40 mouse cellular contexts compared by ENCODE assay signal in genomic region chr4:52946665-52947064, GRCm38 (mm10). TPM values are rescaled to one million over a fixed set of nuclear protein-coding genes. Genes with fewer than 3 reads are reported as not detected.
"Had no signal": no experiment of that assay in that cellular context is flagged by ENCODE, and none has a peak within 500 bp of the region (broad histone marks: within the 10 kb centered on the region; RNA-seq: fewer than 3 reads in every experiment).

No protein-coding gene starts in this region.

- H3K4me3 ChIP-seq: limb, embryonic 10.5 days; limb, embryonic 12.5 days; limb, embryonic 13.5 days; limb, embryonic 15.5 days; liver, embryonic 12.5 days; liver, embryonic 13.5 days; liver, embryonic 15.5 days; lung, embryonic 15.5 days; megakaryocyte, embryonic 14.5 days; midbrain, embryonic 10.5 days; midbrain, embryonic 12.5 days; midbrain, embryonic 13.5 days; midbrain, embryonic 15.5 days; myocyte; neural tube, embryonic 12.5 days; neural tube, embryonic 13.5 days had no signal

- H3K9me3 ChIP-seq: limb, embryonic 10.5 days; limb, embryonic 12.5 days; limb, embryonic 13.5 days; limb, embryonic 15.5 days; liver, embryonic 12.5 days; liver, embryonic 13.5 days; liver, embryonic 15.5 days; lung, embryonic 15.5 days; megakaryocyte, embryonic 14.5 days; midbrain, embryonic 10.5 days; midbrain, embryonic 12.5 days; midbrain, embryonic 13.5 days; midbrain, embryonic 15.5 days; neural tube, embryonic 12.5 days; neural tube, embryonic 13.5 days had no signal

- H3K27ac ChIP-seq: limb, embryonic 10.5 days; limb, embryonic 12.5 days; limb, embryonic 13.5 days; limb, embryonic 15.5 days; liver, embryonic 12.5 days; liver, embryonic 13.5 days; liver, embryonic 14.5 days; liver, embryonic 15.5 days; lung, embryonic 15.5 days; macrophage; midbrain, embryonic 10.5 days; midbrain, embryonic 12.5 days; midbrain, embryonic 13.5 days; midbrain, embryonic 15.5 days; neural tube, embryonic 12.5 days; neural tube, embryonic 13.5 days had no signal

- H3K36me3 ChIP-seq: limb, embryonic 10.5 days; limb, embryonic 12.5 days; limb, embryonic 13.5 days; limb, embryonic 15.5 days; liver, embryonic 12.5 days; liver, embryonic 13.5 days; liver, embryonic 15.5 days; lung, embryonic 15.5 days; midbrain, embryonic 10.5 days; midbrain, embryonic 12.5 days; midbrain, embryonic 13.5 days; midbrain, embryonic 15.5 days; neural tube, embryonic 12.5 days; neural tube, embryonic 13.5 days had no signal

- H3K9ac ChIP-seq: limb, embryonic 12.5 days; limb, embryonic 13.5 days; limb, embryonic 15.5 days; liver, embryonic 12.5 days; liver, embryonic 13.5 days; liver, embryonic 14.5 days; liver, embryonic 15.5 days; liver, postnatal 0 days; lung, embryonic 14.5 days; lung, embryonic 15.5 days; midbrain, embryonic 12.5 days; midbrain, embryonic 13.5 days; midbrain, embryonic 15.5 days; neural tube, embryonic 12.5 days; neural tube, embryonic 13.5 days had no signal

- ATAC-seq: liver, embryonic 12.5 days; liver, postnatal 0 days; lung, postnatal 0 days; midbrain, embryonic 13.5 days; midbrain, embryonic 15.5 days; midbrain, embryonic 16.5 days had no signal

- H3K27me3 ChIP-seq: limb, embryonic 12.5 days; limb, embryonic 13.5 days; limb, embryonic 15.5 days; liver, embryonic 12.5 days; liver, embryonic 13.5 days; liver, embryonic 15.5 days; lung, embryonic 15.5 days; megakaryocyte, embryonic 14.5 days; midbrain, embryonic 12.5 days; midbrain, embryonic 13.5 days; midbrain, embryonic 15.5 days; neural tube, embryonic 12.5 days; neural tube, embryonic 13.5 days had no signal

- DNase-seq: left cerebral cortex, postnatal 4 days; liver; liver, embryonic 13.5 days; liver, postnatal 0 days; lung, adult 18-20 months; lung, adult 2 months; lung, embryonic 14.5 days; lung, postnatal 10 days; lung, postnatal 14 days; lung, postnatal 36 days; lung, postnatal 4 days; midbrain, embryonic 14.5 days had no signal

- H3K4me1 ChIP-seq: limb, embryonic 10.5 days; limb, embryonic 12.5 days; limb, embryonic 13.5 days; limb, embryonic 15.5 days; liver, embryonic 12.5 days; liver, embryonic 13.5 days; liver, embryonic 15.5 days; lung, embryonic 15.5 days; megakaryocyte, embryonic 14.5 days; midbrain, embryonic 10.5 days; midbrain, embryonic 12.5 days; midbrain, embryonic 13.5 days; midbrain, embryonic 15.5 days; neural tube, embryonic 12.5 days; neural tube, embryonic 13.5 days had no signal

- H3K4me2 ChIP-seq: limb, embryonic 12.5 days; limb, embryonic 13.5 days; limb, embryonic 15.5 days; liver, embryonic 11.5 days; liver, embryonic 12.5 days; liver, embryonic 13.5 days; liver, embryonic 15.5 days; lung, embryonic 14.5 days; lung, embryonic 15.5 days; midbrain, embryonic 11.5 days; midbrain, embryonic 12.5 days; midbrain, embryonic 13.5 days; midbrain, embryonic 15.5 days; neural tube, embryonic 12.5 days; neural tube, embryonic 13.5 days had no signal

RNA-seq across cellular contexts. Expression of gene Olfr270, which starts 17.7 kb away (rescaled TPM):
- polyA plus RNA-seq: limb, embryonic 10.5 days; limb, embryonic 11.5 days; limb, embryonic 12.5 days; limb, embryonic 13.5 days; limb, embryonic 14.5 days; limb, embryonic 15.5 days; liver, adult 2 months; liver, embryonic 11.5 days; liver, embryonic 12.5 days; liver, embryonic 13.5 days; liver, embryonic 14.5 days; liver, embryonic 15.5 days; liver, embryonic 16.5 days; liver, postnatal 0 days; lung, adult 2 months; lung, embryonic 14.5 days; lung, embryonic 15.5 days; lung, embryonic 16.5 days; lung, postnatal 0 days; macrophage; midbrain, embryonic 10.5 days; midbrain, embryonic 11.5 days; midbrain, embryonic 12.5 days; midbrain, embryonic 13.5 days; midbrain, embryonic 14.5 days; midbrain, embryonic 15.5 days; midbrain, embryonic 16.5 days; midbrain, postnatal 0 days; myocyte; neural tube, embryonic 11.5 days; neural tube, embryonic 12.5 days; neural tube, embryonic 13.5 days had no signal

RNA-seq across cellular contexts. Expression of gene Olfr272, which starts 27.7 kb away (rescaled TPM):
- polyA plus RNA-seq: limb, embryonic 10.5 days; limb, embryonic 11.5 days; limb, embryonic 12.5 days; limb, embryonic 13.5 days; limb, embryonic 14.5 days; limb, embryonic 15.5 days; liver, adult 2 months; liver, embryonic 11.5 days; liver, embryonic 12.5 days; liver, embryonic 13.5 days; liver, embryonic 15.5 days; liver, embryonic 16.5 days; liver, postnatal 0 days; lung, adult 2 months; lung, embryonic 14.5 days; lung, embryonic 15.5 days; lung, embryonic 16.5 days; lung, postnatal 0 days; macrophage; midbrain, embryonic 10.5 days; midbrain, embryonic 11.5 days; midbrain, embryonic 12.5 days; midbrain, embryonic 13.5 days; midbrain, embryonic 14.5 days; midbrain, embryonic 15.5 days; midbrain, embryonic 16.5 days; midbrain, postnatal 0 days; myocyte; neural tube, embryonic 11.5 days; neural tube, embryonic 12.5 days; neural tube, embryonic 13.5 days had no signal

RNA-seq across cellular contexts. Expression of gene Nipsnap3a, which starts 42.4 kb away (rescaled TPM):
- polyA plus RNA-seq: limb, embryonic 10.5 days; limb, embryonic 11.5 days; limb, embryonic 12.5 days; limb, embryonic 13.5 days; limb, embryonic 14.5 days; limb, embryonic 15.5 days; liver, adult 2 months; liver, embryonic 11.5 days; liver, embryonic 12.5 days; liver, embryonic 13.5 days; liver, embryonic 14.5 days; liver, embryonic 15.5 days; liver, embryonic 16.5 days; liver, postnatal 0 days; lung, adult 2 months; lung, embryonic 14.5 days; lung, embryonic 15.5 days; lung, embryonic 16.5 days; lung, postnatal 0 days; macrophage; midbrain, embryonic 10.5 days; midbrain, embryonic 11.5 days; midbrain, embryonic 12.5 days; midbrain, embryonic 13.5 days; midbrain, embryonic 14.5 days; midbrain, embryonic 15.5 days; midbrain, embryonic 16.5 days; midbrain, postnatal 0 days; myocyte; neural tube, embryonic 11.5 days; neural tube, embryonic 12.5 days; neural tube, embryonic 13.5 days had no signal
